Mouse (Mus musculus): ENCODE data around the gene Gabrq.

Gabrq gene

GRCm38 (mm10) chrX:72824776-72825588 is at the start of gene Gabrq:
Gene Gabrq, plus strand, starts transcription at chrX:72825178.
- no peak for DNase-seq (ENCODE audit: low spot score)

GRCm38 (mm10) chrX:72788773-72789557 is 36.0 kb upstream of the Gabrq start:
- peak; percentile 2 for DNase-seq (ENCODE audit: low spot score)

GRCm38 (mm10) chrX:72789558-72789871 is 35.5 kb upstream of the Gabrq start:
- no peak for DNase-seq (ENCODE audit: low spot score)

GRCm38 (mm10) chrX:72819594-72819993 is 5.4 kb upstream of the Gabrq start:
- DNase-seq (ENCODE audit: low spot score) = peak; percentile 82

GRCm38 (mm10) chrX:72823310-72823709 is 1.7 kb upstream of the Gabrq start:
- peak; percentile 2 for DNase-seq (ENCODE audit: low spot score)

- DNase-seq (ENCODE audit: low spot score) = no peak
These were observed 569 bp downstream of the Gabrq start for GRCm38 (mm10) chrX:72825589-72825905.
